Mouse (Mus musculus) kidney, postnatal 0 days (tissue): ENCODE results near the gene Phf13. TPM values are rescaled to one million over a fixed set of nuclear protein-coding genes. Genes with fewer than 3 reads are reported as not detected.
"Not testable (repeated sequence)": the region's sequence is repeated elsewhere in the genome, so short reads cannot be mapped to it uniquely, and the experiment has no call there.

Experiments used
- ATAC-seq: fragments of 200-750 bp; cut with Nextera tagmentation; replicated peaks from 2 replicates; pipeline ENCODE4 v1.8.0; 2017; ENCODE audit warnings: low read depth, moderate number of reproducible peaks, moderate TSS enrichment, moderate library complexity; ENCODE audit not compliant: low FRiP score
- DNase-seq: peaks from one replicate; pipeline ENCODE4 v3.0.0-alpha.2; 2016; ENCODE audit warnings: low spot score
- H3K27ac ChIP-seq: fragments of 300-500 bp; sonication (generic); 2 replicates; pipeline ENCODE4 v1.5.1; 2014; ENCODE audit warnings: mild to moderate bottlenecking
- H3K27me3 ChIP-seq: fragments of 300-500 bp; sonication (generic); 2 replicates; pipeline ENCODE4 v1.6.1; 2014; ENCODE audit warnings: low read length, mixed read lengths; ENCODE audit not compliant: insufficient read depth
- H3K36me3 ChIP-seq: fragments of 300-500 bp; sonication (generic); 2 replicates; pipeline ENCODE4 v1.6.1; 2014; ENCODE audit warnings: low read length, mixed read lengths; ENCODE audit not compliant: insufficient read depth
- H3K4me1 ChIP-seq: fragments of 300-500 bp; sonication (generic); replicated peaks from 2 replicates; pipeline ENCODE4 v1.6.1; 2014; ENCODE audit warnings: antibody characterized with exemption, low read length, mixed read lengths; ENCODE audit not compliant: insufficient read depth
- H3K4me2 ChIP-seq: fragments of 300-500 bp; sonication (generic); 2 replicates; pipeline ENCODE4 v1.6.1; 2014; ENCODE audit warnings: mild to moderate bottlenecking, low read length, moderate library complexity, mixed read lengths
- H3K4me3 ChIP-seq: fragments of 300-500 bp; sonication (generic); replicated peaks from 2 replicates; pipeline ENCODE4 v1.5.1; 2014; ENCODE audit warnings: low read depth, low read length
- H3K9ac ChIP-seq: fragments of 300-500 bp; sonication (generic); 2 replicates; pipeline ENCODE4 v1.6.1; 2014; ENCODE audit warnings: low read depth, low read length
- H3K9me3 ChIP-seq: fragments of 300-500 bp; sonication (generic); replicated peaks from 2 replicates; pipeline ENCODE4 v1.6.1; 2016; ENCODE audit warnings: low read length, inconsistent platforms, mixed read lengths
- CTCF ChIP-seq: IDR thresholded peaks from 2 replicates; pipeline ENCODE4 v1.5.1; 2016; ENCODE audit warnings: antibody characterized with exemption, low read depth, mild to moderate bottlenecking, moderate library complexity
- WGBS: fragments of 180-500 bp; shearing (Covaris S2); extraction: QIAGEN DNeasy Blood & Tissue Kit; methylation state at CpG from one replicate; pipeline ENCODE4 v1.1.7; 2014; 5-methylcytosine and 5-hydroxymethylcytosine counted together
- polyA plus RNA-seq: library from polyadenylated mRNA; unstranded; fragments of >200 nt; fragmentation: Nextera tagmentation; extraction: Ambion mirVana; gene quantifications from 2 replicates; pipeline ENCODE4 v1.2.1, GENCODE M21; 2015

Phf13 gene
- polyA plus RNA-seq, 1 experiment from 2014 or later: 23.7 TPM

GRCm38 (mm10) chr4:152038985-152039830 lies 43.1 kb upstream of the Phf13 start, which contains the start of gene Nol9:
TSS of gene Nol9 (plus strand) at chr4:152039321.
- Histone ChIP-seq H3K36me3 (peaks cover 16% of the 10 kb centered on the region; the same call in 1 of the 2 replicates), H3K4me1 (peaks cover 8% of the 10 kb centered on the region; the same call in 1 of the 2 replicates), H3K27ac (peak within 1 kb of the TSS; percentile 40; the same call in 1 of the 2 replicates), H3K27me3 (no peaks in the 10 kb centered on the region), H3K9ac (peak within 1 kb of the TSS; percentile 79), H3K4me2 (peak within 1 kb of the TSS; percentile 88), H3K4me3 (peak within 1 kb of the TSS; percentile 89), H3K9me3 (no peaks in the 10 kb centered on the region)
- DNase-seq: peak; percentile 92
- TF ChIP-seq CTCF: peak; percentile 98
- under 1% methylated on average over 85 of the region's 86 CpGs for whole genome bisulfite sequencing
- peak; percentile 87 for ATAC-seq

- ATAC-seq (no peak), DNase-seq (no peak)
- 34% methylated on average over 10 of the region's 10 CpGs for WGBS
Observed at GRCm38 (mm10) chr4:152038225-152038984, 42.3 kb upstream of the Phf13 start, which contains the start of gene Tas1r1. TSS of gene Tas1r1 (minus strand) at chr4:152038568.

GRCm38 (mm10) chr4:152036464-152036863 lies 40.4 kb upstream of the Phf13 start:
- not testable (repeated sequence) for H3K9ac ChIP-seq, H3K4me3 ChIP-seq, H3K27ac ChIP-seq, H3K4me2 ChIP-seq, ATAC-seq, H3K4me1 ChIP-seq, H3K36me3 ChIP-seq, DNase-seq, H3K27me3 ChIP-seq, H3K9me3 ChIP-seq
- TF ChIP-seq CTCF: peak; percentile 41
- WGBS: 87% methylated on average over 6 of the region's 6 CpGs

More at GRCm38 (mm10) chr4:152038225-152038984, 42.3 kb upstream of the Phf13 start, which contains the start of gene Tas1r1:
- Histone ChIP-seq H3K4me1 (peaks cover 8% of the 10 kb centered on the region; the same call in 1 of the 2 replicates), H3K27me3 (no peaks in the 10 kb centered on the region), H3K4me3 (peak within 1 kb of the TSS; percentile 89), H3K27ac (peak within 1 kb of the TSS; percentile 40; the same call in 1 of the 2 replicates), H3K9ac (peak within 1 kb of the TSS; percentile 79), H3K4me2 (peak within 1 kb of the TSS; percentile 88), H3K9me3 (no peaks in the 10 kb centered on the region), H3K36me3 (peaks cover 10% of the 10 kb centered on the region; the same call in 1 of the 2 replicates)
- TF ChIP-seq CTCF: no peak

- no peak for ATAC-seq
- no peak for DNase-seq
- H3K27me3 ChIP-seq: no peaks in the 10 kb centered on the region
- no peak overlapping the region for H3K4me3 ChIP-seq
- 88% methylated on average over 13 of the region's 13 CpGs for WGBS
- no peak overlapping the region for H3K9ac ChIP-seq
- no peak overlapping the region for H3K27ac ChIP-seq
- peaks cover 5% of the 10 kb centered on the region for H3K4me1 ChIP-seq
- H3K9me3 ChIP-seq: no peaks in the 10 kb centered on the region
- no peak overlapping the region for H3K4me2 ChIP-seq
- H3K36me3 ChIP-seq: no peaks in the 10 kb centered on the region
- TF ChIP-seq CTCF: no peak
Observed at GRCm38 (mm10) chr4:152032922-152033321, 36.9 kb upstream of the Phf13 start.

- Histone ChIP-seq H3K9me3 (no peaks in the 10 kb centered on the region), H3K4me1 (peaks cover 22% of the 10 kb centered on the region), H3K27me3 (no peaks in the 10 kb centered on the region), H3K4me2 (no peak overlapping the region), H3K27ac (no peak overlapping the region), H3K9ac (no peak overlapping the region), H3K4me3 (no peak overlapping the region), H3K36me3 (no peaks in the 10 kb centered on the region)
- DNase-seq (peak; percentile 54), ATAC-seq (no peak)
- WGBS: 75% methylated on average over 4 of the region's 4 CpGs
- peak; percentile 60 for TF ChIP-seq CTCF
Observed at GRCm38 (mm10) chr4:152029997-152030396, 33.9 kb upstream of the Phf13 start.

- H3K9me3 ChIP-seq: no peaks in the 10 kb centered on the region
- no peak overlapping the region for H3K27ac ChIP-seq
- no peak overlapping the region for H3K9ac ChIP-seq
- no peaks in the 10 kb centered on the region for H3K27me3 ChIP-seq
- WGBS: 52% methylated on average over 5 of the region's 5 CpGs
- H3K4me1 ChIP-seq: peaks cover 22% of the 10 kb centered on the region
- H3K36me3 ChIP-seq: no peaks in the 10 kb centered on the region
- H3K4me3 ChIP-seq: no peak overlapping the region
- TF ChIP-seq CTCF: peak; percentile 70
- no peak overlapping the region for H3K4me2 ChIP-seq
- DNase-seq (peak; percentile 50), ATAC-seq (no peak)
Observed at GRCm38 (mm10) chr4:152029087-152029486, 33.0 kb upstream of the Phf13 start.
